Mouse (Mus musculus): ENCODE measurements around the gene Prrc2a. TPM values are rescaled to one million over a fixed set of nuclear protein-coding genes. Genes with fewer than 3 reads are reported as not detected.
A peak's percentile ranks its signal among the peaks of the same experiment; 100 is the strongest.

Gene Prrc2a
- polyA plus RNA-seq, 2 experiments, result 33.4 to 61.4 TPM

DNA sequence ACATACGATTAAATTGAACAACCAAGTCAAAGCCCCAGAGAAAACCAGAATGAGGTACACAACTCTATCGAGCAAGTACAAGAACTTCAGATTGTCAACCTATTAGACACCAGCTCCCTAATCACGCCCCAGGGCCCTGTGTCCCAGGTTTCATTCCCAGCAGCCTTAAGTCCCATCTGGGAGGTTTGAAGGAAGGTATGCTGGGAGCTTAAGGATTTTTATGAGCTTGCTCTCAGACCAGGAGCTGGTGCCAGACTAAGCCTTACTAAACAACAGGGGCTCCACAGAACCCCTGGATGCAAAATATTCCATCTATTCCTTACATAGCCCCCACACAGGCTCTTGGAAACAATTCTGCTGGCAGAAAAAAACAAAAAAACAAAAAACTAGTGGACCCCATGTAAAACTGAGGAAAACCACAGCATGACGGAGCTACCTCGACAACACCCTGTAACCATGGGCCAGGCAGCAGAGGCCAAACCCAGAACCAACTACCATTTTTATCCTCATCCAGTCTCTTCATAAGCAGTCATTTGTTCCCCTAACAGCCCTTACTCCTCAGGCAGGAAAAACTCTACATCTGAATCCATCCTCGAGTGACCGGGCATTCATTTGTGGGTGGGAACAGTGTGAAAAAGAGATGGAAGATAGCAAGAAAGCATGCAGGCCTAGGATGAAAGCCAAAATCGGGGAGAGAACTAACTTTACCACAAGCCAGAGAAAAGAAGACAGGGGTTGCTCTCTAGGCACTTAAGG, 1.2 kb downstream of the Prrc2a start:
- Histone ChIP-seq H3K36me3 (replicated peaks; ENCODE audit: control insufficient read depth, insufficient read depth, low read depth) (peaks cover 38% of the 10 kb centered on the region), H3K4me1 (replicated peaks; ENCODE audit: control insufficient read depth in 2 of 2, insufficient read depth in 2 of 2, low read length in 1 of 2) (peaks cover 4 to 21% of the 10 kb centered on the region in 2 experiments), H3K27me3 (ENCODE audit: control insufficient read depth, insufficient read depth, low read length) (no peaks in the 10 kb centered on the region), H3K9me3 (ENCODE audit: control insufficient read depth, low read length) (no peaks in the 10 kb centered on the region), H3K4me2 (ENCODE audit: low read depth) (peak overlapping the region; percentile 90), H3K4me3 (ENCODE audit: insufficient read depth in 1 of 2, low read depth in 2 of 2, low read length in 2 of 2) (peak overlapping the region; percentile 95 to 99), H3K27ac (peak overlapping the region; percentile 82), H3K9ac (replicated peaks) (peak overlapping the region; percentile 99)
- DNase-seq (ENCODE audit: low read depth in 3 of 3, low spot score in 3 of 3) (peak in 2 of 3 experiments; percentile 9 to 35), ATAC-seq (ENCODE audit: insufficient read depth) (no peak)
- 13% methylated on average over 8 of the region's 8 CpGs for WGBS (ENCODE audit: insufficient replicate concordance)
- TF ChIP-seq EP300 (IDR thresholded peaks at IDR 0.05; ENCODE audit: low read depth) (no peak), CTCF (IDR thresholded peaks at IDR 0.05; ENCODE audit: low read depth) (no peak)

DNA sequence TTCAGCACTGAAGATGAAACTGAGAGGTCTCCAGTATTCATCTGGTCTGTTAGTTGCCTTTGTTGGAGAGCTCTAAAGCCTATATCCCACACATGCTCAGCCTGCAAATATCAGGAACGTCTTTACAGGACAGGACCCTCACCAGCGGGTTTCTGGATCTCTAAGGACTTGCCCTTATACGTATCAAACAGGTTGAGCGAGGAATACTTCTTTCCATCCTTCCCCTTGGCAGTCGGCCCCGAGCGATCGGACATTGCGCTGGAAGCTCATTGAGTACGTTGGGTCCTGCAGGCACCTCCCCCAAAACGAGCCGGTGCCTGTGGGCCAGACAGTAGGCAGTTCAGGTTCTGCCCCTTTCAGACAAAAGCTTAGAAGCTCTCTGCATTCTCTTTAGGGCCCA, 2.0 kb downstream of the Prrc2a start:
- DNase-seq (ENCODE audit: low read depth in 3 of 3, low spot score in 3 of 3), result no peak
- H3K9me3 ChIP-seq (ENCODE audit: control insufficient read depth, low read length), result no peaks in the 10 kb centered on the region
- WGBS (ENCODE audit: insufficient replicate concordance), result 65% methylated on average over 12 of the region's 12 CpGs
- H3K9ac ChIP-seq (replicated peaks), result peak overlapping the region; percentile 99
- ATAC-seq (ENCODE audit: insufficient read depth), result no peak
- H3K4me3 ChIP-seq (ENCODE audit: insufficient read depth in 1 of 2, low read depth in 2 of 2, low read length in 2 of 2), result peak overlapping the region; percentile 26 to 99
- H3K4me1 ChIP-seq (replicated peaks; ENCODE audit: control insufficient read depth in 2 of 2, insufficient read depth in 2 of 2, low read length in 1 of 2), result peaks cover 4 to 21% of the 10 kb centered on the region in 2 experiments
- H3K27ac ChIP-seq, result no peak overlapping the region
- TF ChIP-seq CTCF (IDR thresholded peaks at IDR 0.05; ENCODE audit: low read depth) (no peak), EP300 (IDR thresholded peaks at IDR 0.05; ENCODE audit: low read depth) (no peak)
- H3K4me2 ChIP-seq (ENCODE audit: low read depth), result peak overlapping the region; percentile 90
- H3K27me3 ChIP-seq (ENCODE audit: control insufficient read depth, insufficient read depth, low read length), result no peaks in the 10 kb centered on the region
- peaks cover 46% of the 10 kb centered on the region for H3K36me3 ChIP-seq (replicated peaks; ENCODE audit: control insufficient read depth, insufficient read depth, low read depth)

DNA sequence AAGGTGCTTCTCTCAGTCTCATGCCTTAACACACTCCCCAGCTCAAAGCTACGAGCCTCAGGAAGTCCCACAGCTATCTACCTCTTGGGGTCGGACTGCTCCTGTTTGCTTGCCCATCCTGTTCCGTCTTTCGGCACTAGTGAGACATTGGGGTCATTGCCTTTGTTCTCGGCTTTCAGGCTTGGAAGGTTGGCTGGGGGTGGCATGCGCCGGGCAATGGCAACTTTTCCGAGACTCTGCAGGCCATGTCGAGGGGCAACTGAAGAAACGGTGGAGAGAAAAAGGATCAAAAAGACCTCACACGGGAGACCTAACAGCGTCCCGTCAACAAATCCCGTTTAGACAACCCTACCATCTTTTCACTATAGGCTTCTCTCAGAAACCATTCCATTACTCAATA, 2.6 kb downstream of the Prrc2a start:
- WGBS (ENCODE audit: insufficient replicate concordance), result 76% methylated on average over 14 of the region's 14 CpGs
- no peak overlapping the region for H3K9ac ChIP-seq (replicated peaks)
- H3K27ac ChIP-seq, result no peak overlapping the region

DNA sequence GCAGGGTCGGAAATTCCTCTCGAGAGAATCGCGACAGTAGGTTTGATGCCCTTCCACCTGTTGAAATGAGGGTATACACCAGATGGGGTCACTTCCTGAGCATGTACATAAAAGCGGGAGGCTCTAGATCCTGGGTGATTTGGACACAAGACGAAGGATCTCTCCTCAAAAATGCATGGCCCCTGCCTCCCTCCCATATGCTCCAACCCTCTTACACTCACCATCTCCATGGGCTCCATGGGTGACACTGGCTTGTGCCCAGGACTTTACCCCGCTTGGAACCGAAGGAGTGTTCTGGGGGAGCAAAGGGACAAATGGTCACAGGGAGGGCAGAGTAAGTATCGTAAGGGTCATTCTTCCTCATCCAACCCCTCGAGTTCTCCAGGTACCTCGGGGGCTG, 3.3 kb downstream of the Prrc2a start:
- Histone ChIP-seq H3K4me3 (ENCODE audit: insufficient read depth in 1 of 2, low read depth in 2 of 2, low read length in 2 of 2) (no peak overlapping the region), H3K4me1 (replicated peaks; ENCODE audit: control insufficient read depth in 2 of 2, insufficient read depth in 2 of 2, low read length in 1 of 2) (peaks cover 4 to 20% of the 10 kb centered on the region in 2 experiments)
- TF ChIP-seq CTCF (IDR thresholded peaks at IDR 0.05; ENCODE audit: low read depth) (no peak), EP300 (IDR thresholded peaks at IDR 0.05; ENCODE audit: low read depth) (no peak)

More for the DNA sequence above, 2.6 kb downstream of the Prrc2a start:
- Histone ChIP-seq H3K36me3 (replicated peaks; ENCODE audit: control insufficient read depth, insufficient read depth, low read depth) (peaks cover 52% of the 10 kb centered on the region), H3K27me3 (ENCODE audit: control insufficient read depth, insufficient read depth, low read length) (no peaks in the 10 kb centered on the region), H3K4me3 (ENCODE audit: insufficient read depth in 1 of 2, low read depth in 2 of 2, low read length in 2 of 2) (no peak overlapping the region; a peak in 1 of 4 replicates), H3K9me3 (ENCODE audit: control insufficient read depth, low read length) (no peaks in the 10 kb centered on the region), H3K4me1 (replicated peaks; ENCODE audit: control insufficient read depth in 2 of 2, insufficient read depth in 2 of 2, low read length in 1 of 2) (peaks cover 4 to 21% of the 10 kb centered on the region in 2 experiments), H3K4me2 (ENCODE audit: low read depth) (no peak overlapping the region)
- DNase-seq (ENCODE audit: low read depth in 3 of 3, low spot score in 3 of 3), result no peak
- no peak for ATAC-seq (ENCODE audit: insufficient read depth)
- TF ChIP-seq EP300 (IDR thresholded peaks at IDR 0.05; ENCODE audit: low read depth), result no peak
- TF ChIP-seq CTCF (IDR thresholded peaks at IDR 0.05; ENCODE audit: low read depth), result no peak

DNA sequence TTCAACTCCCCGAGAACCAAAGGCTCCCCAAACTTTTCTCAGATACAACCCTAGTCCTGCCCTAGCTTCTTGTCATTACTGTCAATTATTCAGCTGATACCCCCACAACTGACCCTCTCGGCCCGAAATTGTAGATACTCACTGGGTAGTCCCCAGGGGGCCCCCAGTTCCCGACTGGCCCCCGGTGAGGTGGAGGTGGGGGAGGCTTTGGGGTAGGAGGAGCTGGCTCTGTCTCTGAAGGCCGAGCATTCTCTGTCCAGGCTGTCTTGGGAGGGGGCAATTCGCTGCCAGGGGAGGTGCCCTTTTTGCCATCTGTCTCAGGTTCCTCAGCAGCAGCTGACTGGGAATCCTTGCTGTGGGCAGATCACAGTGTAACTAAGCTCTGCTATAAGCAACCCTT, 5.1 kb downstream of the Prrc2a start:
- no peak for DNase-seq (ENCODE audit: low read depth in 3 of 3, low spot score in 3 of 3)
- 86% methylated on average over 7 of the region's 7 CpGs for WGBS (ENCODE audit: insufficient replicate concordance)

More for the DNA sequence above, 3.3 kb downstream of the Prrc2a start:
- Histone ChIP-seq H3K9me3 (ENCODE audit: control insufficient read depth, low read length) (no peaks in the 10 kb centered on the region), H3K9ac (replicated peaks) (no peak overlapping the region), H3K4me2 (ENCODE audit: low read depth) (no peak overlapping the region), H3K27ac (no peak overlapping the region), H3K27me3 (ENCODE audit: control insufficient read depth, insufficient read depth, low read length) (no peaks in the 10 kb centered on the region), H3K36me3 (replicated peaks; ENCODE audit: control insufficient read depth, insufficient read depth, low read depth) (peaks cover 59% of the 10 kb centered on the region)
- ATAC-seq (ENCODE audit: insufficient read depth) (no peak), DNase-seq (ENCODE audit: low read depth in 3 of 3, low spot score in 3 of 3) (no peak)
- WGBS (ENCODE audit: insufficient replicate concordance), result 88% methylated on average over 11 of the region's 11 CpGs

More for the DNA sequence above, 5.1 kb downstream of the Prrc2a start:
- ATAC-seq (ENCODE audit: insufficient read depth), result no peak
- Histone ChIP-seq H3K36me3 (replicated peaks; ENCODE audit: control insufficient read depth, insufficient read depth, low read depth) (peaks cover 76% of the 10 kb centered on the region), H3K4me3 (ENCODE audit: insufficient read depth in 1 of 2, low read depth in 2 of 2, low read length in 2 of 2) (no peak overlapping the region), H3K27ac (no peak overlapping the region), H3K27me3 (ENCODE audit: control insufficient read depth, insufficient read depth, low read length) (no peaks in the 10 kb centered on the region), H3K9me3 (ENCODE audit: control insufficient read depth, low read length) (no peaks in the 10 kb centered on the region), H3K4me2 (ENCODE audit: low read depth) (no peak overlapping the region), H3K9ac (replicated peaks) (no peak overlapping the region), H3K4me1 (replicated peaks; ENCODE audit: control insufficient read depth in 2 of 2, insufficient read depth in 2 of 2, low read length in 1 of 2) (peaks cover 0 to 11% of the 10 kb centered on the region in 2 experiments; a peak in 3 of 4 replicates)
- TF ChIP-seq EP300 (IDR thresholded peaks at IDR 0.05; ENCODE audit: low read depth), result no peak

All from liver, embryonic 14.5 days (tissue).